Comparison of ENCODE assay signal across 8 mouse cellular contexts in the genomic region with DNA sequence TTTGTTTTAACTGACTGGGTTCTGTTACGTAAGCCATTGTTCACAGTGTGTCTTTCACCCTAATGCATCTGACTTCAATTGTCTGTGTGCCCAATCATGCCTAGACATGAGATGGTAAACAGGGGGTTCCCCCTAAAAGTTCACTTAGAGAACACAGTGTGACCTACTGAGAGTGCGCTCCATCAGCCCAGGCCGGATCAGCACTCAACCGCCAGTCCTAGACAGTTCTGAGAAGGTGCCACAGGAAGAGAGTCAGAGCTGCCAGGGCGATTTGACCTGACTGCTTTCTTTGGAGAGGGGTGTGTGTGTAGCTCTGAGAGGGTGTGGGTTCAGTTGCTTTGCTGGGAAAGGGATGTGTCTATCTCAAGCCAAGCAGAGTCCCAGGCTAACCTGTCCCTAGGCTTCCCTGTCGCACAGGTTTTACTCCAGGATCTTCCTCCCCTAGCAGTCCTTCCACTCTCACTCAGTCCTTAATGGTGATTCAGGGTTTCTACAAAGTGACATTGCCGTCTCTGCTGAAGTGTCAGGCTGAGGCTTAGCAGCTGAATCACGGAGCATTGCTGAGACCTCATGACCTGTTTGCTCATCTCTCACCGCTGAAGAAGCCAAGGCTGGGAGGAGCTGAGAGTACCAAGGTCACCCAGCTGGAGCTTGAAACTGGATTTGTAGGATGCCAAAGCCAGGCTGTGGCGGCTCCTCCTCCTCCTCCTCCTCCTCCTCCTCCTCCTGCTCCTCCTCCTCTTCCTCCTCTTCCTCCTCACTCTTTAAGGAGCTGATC.
DNase-seq lines count a peak whose midpoint lies in the region; ATAC-seq lines count a peak whose summit lies in the region.

No protein-coding gene starts in this region.

- H3K9ac ChIP-seq in heart, embryonic 14.5 days (ENCODE audit: low read length): 0 out of 2 replicates have a peak overlapping the region, but pooled peaks have one; percentile 39
- H3K9ac ChIP-seq in lung, embryonic 16.5 days (ENCODE audit: low read length): no peak overlapping the region

- no peak overlapping the region for H3K4me3 ChIP-seq in heart, embryonic 14.5 days (ENCODE audit: control insufficient read depth in 1 of 2, insufficient read depth in 1 of 2, low read depth in 1 of 2, low read length in 2 of 2)
- H3K4me3 ChIP-seq in lung, embryonic 16.5 days (ENCODE audit: low read length): no peak overlapping the region

- peak; percentile 45 for ATAC-seq in heart, embryonic 14.5 days (ENCODE audit: insufficient number of reproducible peaks, insufficient read depth, low FRiP score, low read depth)
- ATAC-seq in lung, embryonic 16.5 days (ENCODE audit: low read depth): peak; percentile 86
- no peak for ATAC-seq in granulocyte monocyte progenitor cell, adult 5-6 weeks (replicated peaks; ENCODE audit: poor library complexity, severe bottlenecking)

- no peaks in the 10 kb centered on the region for H3K9me3 ChIP-seq in heart, embryonic 14.5 days (ENCODE audit: control insufficient read depth, low read length)
- H3K9me3 ChIP-seq in lung, embryonic 16.5 days (ENCODE audit: control insufficient read depth, low read length): no peaks in the 10 kb centered on the region

- H3K27ac ChIP-seq in heart, embryonic 14.5 days (replicated peaks in 1 of 2; ENCODE audit: control insufficient read depth in 1 of 2, insufficient read depth in 1 of 2, low read depth in 2 of 2, low read length in 2 of 2): peak overlapping the region; percentile 75 to 85
- H3K27ac ChIP-seq in lung, embryonic 16.5 days (ENCODE audit: low read length): peak overlapping the region; percentile 30

- H3K4me2 ChIP-seq in heart, embryonic 14.5 days (ENCODE audit: low read length): no peak overlapping the region
- no peak overlapping the region for H3K4me2 ChIP-seq in lung, embryonic 16.5 days (ENCODE audit: low read depth, low read length)

- 33% methylated on average over 10 of the region's 10 CpGs for WGBS in heart, embryonic 14.5 days
- 23% methylated on average over 10 of the region's 10 CpGs for WGBS in lung, embryonic 16.5 days

- H3K4me1 ChIP-seq in heart, embryonic 14.5 days (ENCODE audit: control insufficient read depth in 2 of 2, insufficient read depth in 2 of 2, low read length in 2 of 2): peaks cover 17 to 25% of the 10 kb centered on the region in 2 experiments
- peaks cover 23% of the 10 kb centered on the region for H3K4me1 ChIP-seq in lung, embryonic 16.5 days (replicated peaks; ENCODE audit: control insufficient read depth, insufficient read depth, low read length)

- DNase-seq in embryo, embryonic 10 days (ENCODE audit: low spot score): peak; percentile 48
- DNase-seq in embryo, embryonic 9.5 days (ENCODE audit: extremely low spot score): no peak
- peak; percentile 68 for DNase-seq in ZHBTc4 (ENCODE audit: low read depth, low spot score)
- DNase-seq in B cell, adult 2 months: no peak
- DNase-seq in thymus, postnatal 14 days: no peak

- H3K36me3 ChIP-seq in heart, embryonic 14.5 days (ENCODE audit: control insufficient read depth, insufficient read depth, low read length): no peaks in the 10 kb centered on the region
- H3K36me3 ChIP-seq in lung, embryonic 16.5 days (ENCODE audit: control insufficient read depth, insufficient read depth, low read length): no peaks in the 10 kb centered on the region

- no peaks in the 10 kb centered on the region for H3K27me3 ChIP-seq in heart, embryonic 14.5 days (ENCODE audit: control insufficient read depth, insufficient read depth, low read length)
- no peaks in the 10 kb centered on the region for H3K27me3 ChIP-seq in lung, embryonic 16.5 days (ENCODE audit: control insufficient read depth, insufficient read depth, low read depth, low read length)

Comparison
In these comparisons a context has a peak if more than half of its experiments do, and no peak if none do; other contexts are left out.
1. DNase-seq: peak in embryo, embryonic 10 days (single experiment) and ZHBTc4 (single experiment); none in embryo, embryonic 9.5 days (single experiment), B cell, adult 2 months (0 of 2) and thymus, postnatal 14 days (single experiment).